8 mouse cellular contexts compared by ENCODE assay signal in genomic region chr4:155397511-155398221, GRCm38 (mm10). TPM values are rescaled to one million over a fixed set of nuclear protein-coding genes. Genes with fewer than 3 reads are reported as not detected.
DNase-seq lines count a peak whose midpoint lies in the region; ATAC-seq and TF ChIP-seq lines count a peak whose summit lies in the region.

Gabrd (minus strand) TSS chr4:155398112.

- no peak for TF ChIP-seq POLR2A in CH12.LX (IDR thresholded peaks at IDR 0.05; ENCODE audit: low read depth, low read length)

- no peak for DNase-seq in CH12.LX (ENCODE audit: extremely low read depth)
- DNase-seq in adrenal gland, postnatal 4 days (ENCODE audit: low spot score in 2 of 2): peak; percentile 33 to 39
- DNase-seq in heart, postnatal 36 days: peak; percentile 35 to 62
- peak; percentile 25 to 32 for DNase-seq in layer of hippocampus, postnatal 14 days (ENCODE audit: low spot score in 2 of 2)
- peak; percentile 60 for DNase-seq in lung, postnatal 10 days
- peak; percentile 56 to 58 for DNase-seq in right cerebral cortex, adult 2 months (ENCODE audit: low spot score in 2 of 2)

- H3K36me3 ChIP-seq in CH12.LX (replicated peaks in 1 of 2; ENCODE audit: control insufficient read depth in 1 of 2, insufficient read depth in 1 of 2, low read length in 1 of 2): no peaks in the 10 kb centered on the region
- no peaks in the 10 kb centered on the region for H3K36me3 ChIP-seq in embryonic facial prominence, embryonic 15.5 days

- no peak for TF ChIP-seq RAD21 in CH12.LX (IDR thresholded peaks at IDR 0.05; ENCODE audit: low read depth, low read length)

- peaks cover 0 to 3% of the 10 kb centered on the region in 2 experiments; a peak in 1 of 4 replicates for H3K4me1 ChIP-seq in CH12.LX (ENCODE audit: control insufficient read depth in 1 of 2, insufficient read depth in 2 of 2)
- H3K4me1 ChIP-seq in embryonic facial prominence, embryonic 15.5 days: peaks cover 8% of the 10 kb centered on the region

- no peak within 1 kb of the TSS for H3K9ac ChIP-seq in CH12.LX (ENCODE audit: insufficient read depth, low read depth)
- H3K9ac ChIP-seq in embryonic facial prominence, embryonic 15.5 days: no peak within 1 kb of the TSS

- H3K9me3 ChIP-seq in CH12.LX (replicated peaks; ENCODE audit: low read length): peaks cover 8% of the 10 kb centered on the region
- no peaks in the 10 kb centered on the region for H3K9me3 ChIP-seq in embryonic facial prominence, embryonic 15.5 days (replicated peaks)

- dilution Hi-C loops in CH12.LX (cut with MboI; ENCODE audit: extremely low pct_ligation_motif_present, extremely low pct_unique_long_range_greater_than_20kb, low sequenced_read_pairs): no loop called here

- no peak for TF ChIP-seq CTCF in CH12.LX (conservative IDR thresholded peaks at IDR 0.05 in 1 of 2, IDR thresholded peaks at IDR 0.05 in 1 of 2; ENCODE audit: low read depth in 2 of 2, low read length in 2 of 2)

- WGBS in embryonic facial prominence, embryonic 15.5 days: 1% methylated on average over 57 of the region's 57 CpGs

- no peaks in the 10 kb centered on the region for H3K79me2 ChIP-seq in CH12.LX (replicated peaks; ENCODE audit: control insufficient read depth, extremely low read depth, insufficient read depth, poor library complexity, severe bottlenecking)

- intact Hi-C loops in heart, postnatal 36 days (cut with DNase I): no loop called here

- TF ChIP-seq EP300 in CH12.LX (IDR thresholded peaks at IDR 0.05; ENCODE audit: low read length): no peak

- H3K4me3 ChIP-seq in CH12.LX (replicated peaks in 1 of 3; ENCODE audit: low read depth in 2 of 3, low read length in 2 of 3, poor library complexity in 1 of 3): peak within 1 kb of the TSS in 1 of 3 experiments; percentile 55
- peak within 1 kb of the TSS; percentile 41 for H3K4me3 ChIP-seq in embryonic facial prominence, embryonic 15.5 days (replicated peaks)

- in situ Hi-C loops in CH12.LX (cut with MboI; ENCODE audit: low pct_ligation_motif_present, low pct_unique_long_range_greater_than_20kb, low sequenced_read_pairs): no loop called here

- peaks cover 90% of the 10 kb centered on the region for H3K27me3 ChIP-seq in CH12.LX (replicated peaks)
- H3K27me3 ChIP-seq in embryonic facial prominence, embryonic 15.5 days: peaks cover 41% of the 10 kb centered on the region

- peak within 1 kb of the TSS; percentile 81 for H3K4me2 ChIP-seq in CH12.LX (ENCODE audit: insufficient read depth, low read depth, poor library complexity, severe bottlenecking)
- H3K4me2 ChIP-seq in embryonic facial prominence, embryonic 15.5 days (replicated peaks): peak within 1 kb of the TSS; percentile 85

- ATAC-seq in embryonic facial prominence, embryonic 15.5 days (ENCODE audit: insufficient number of reproducible peaks, low FRiP score, low TSS enrichment, low read depth): peak; percentile 39; the same call in 1 of the 2 replicates
- no peak for ATAC-seq in erythroid progenitor cell, adult 5-6 weeks (replicated peaks; ENCODE audit: low FRiP score, poor library complexity, severe bottlenecking)

- H3K27ac ChIP-seq in CH12.LX (ENCODE audit: insufficient read depth, low read depth): no peak within 1 kb of the TSS
- H3K27ac ChIP-seq in embryonic facial prominence, embryonic 15.5 days (replicated peaks): no peak within 1 kb of the TSS

TF ChIP-seq in CH12.LX, 34 proteins besides CTCF, POLR2A, EP300 and RAD21:
- TF ChIP-seq SIN3A (IDR thresholded peaks at IDR 0.05; ENCODE audit: low read length): peak; percentile 91
- no peak for TF ChIP-seq RCOR1 (conservative IDR thresholded peaks at IDR 0.05; ENCODE audit: low read depth, low read length)
- 0 out of 2 replicates have a peak, but pooled peaks have one; percentile 40 for TF ChIP-seq MXI1 (IDR thresholded peaks at IDR 0.05; ENCODE audit: low read depth, low read length)

RNA-seq across cellular contexts. Expression of gene Gabrd, which starts in this region (rescaled TPM):
- total RNA-seq in CH12.LX (2012; rRNA removed): 0.08 and 0.13 TPM in 2 replicates
- total RNA-seq in CH12.LX (2014; rRNA removed): not detected in 2 replicates
- polyA plus RNA-seq in CH12.LX (2012; ENCODE audit: insufficient read length, low read depth): not detected in 2 replicates
- total RNA-seq in adrenal gland, postnatal 4 days (2021): under 1 TPM; 0.20 to 0.25 TPM
- 0.11 TPM in 1 of 2 replicates, not detected in the other for polyA plus RNA-seq in embryonic facial prominence, embryonic 15.5 days (2015; fragmentation: Nextera tagmentation; extraction: Ambion mirVana)
- not detected for total RNA-seq in heart, postnatal 36 days (2021)
- total RNA-seq in layer of hippocampus, postnatal 14 days (2021): 10 to 100 TPM; 10.4 to 14.9 TPM
- total RNA-seq in erythroid progenitor cell, adult 5-6 weeks (2015; ENCODE audit: low replicate concordance): not detected in 2 replicates
- total RNA-seq in erythroid progenitor cell, adult 5-6 weeks (2017; ENCODE audit: low replicate concordance): not detected in 2 replicates

Comparison
In these comparisons a context has a peak if more than half of its experiments do, and no peak if none do; other contexts are left out.
1. RNA of gene Gabrd (total RNA-seq): 10.4 to 14.9 TPM in layer of hippocampus, postnatal 14 days; 0.20 to 0.25 TPM in adrenal gland, postnatal 4 days, 0.08 to 0.13 TPM in CH12.LX, not detected in heart, postnatal 36 days and not detected in erythroid progenitor cell, adult 5-6 weeks; every median in the first group is over 4 times any median in the second.
2. Peak in DNase-seq in adrenal gland, postnatal 4 days; RNA of the gene not detected or under 1 TPM.
3. Peak in ATAC-seq, H3K4me3 ChIP-seq and H3K4me2 ChIP-seq in embryonic facial prominence, embryonic 15.5 days; RNA of the gene not detected or under 1 TPM.
4. Peak in DNase-seq in heart, postnatal 36 days; RNA of the gene not detected or under 1 TPM.